Mouse (Mus musculus): Measurements from ENCODE around the gene Lrba.

The Lrba gene

GRCm38 (mm10) chr3:86754595-86755557 is 530.4 kb downstream of the Lrba start:
- no peak for DNase-seq (ENCODE audit: low read depth, low spot score)

- no peak for DNase-seq (ENCODE audit: low read depth, low spot score)
Measured at GRCm38 (mm10) chr3:86756548-86756947, 532.1 kb downstream of the Lrba start.

DNA sequence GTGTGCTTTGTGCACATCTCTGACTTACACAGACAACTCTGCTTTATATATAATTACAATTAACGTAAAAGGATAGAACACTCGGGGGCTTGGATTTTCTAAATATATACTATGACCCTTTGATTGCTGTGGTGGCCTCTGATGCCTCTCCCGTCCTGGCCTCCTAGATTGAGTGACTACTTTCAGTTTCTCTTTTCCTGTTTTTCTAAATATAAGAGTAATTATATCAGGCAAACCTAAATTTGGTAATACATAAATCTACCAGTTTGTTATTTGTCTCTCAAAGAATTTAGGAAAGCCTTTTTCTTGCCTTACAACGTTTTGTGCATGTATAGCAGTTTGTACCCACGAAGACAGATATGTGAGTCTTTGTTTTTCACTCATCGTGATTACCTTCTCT is 534.2 kb downstream of the Lrba start:
- no peak for DNase-seq (ENCODE audit: low read depth, low spot score)

- no peak for DNase-seq (ENCODE audit: low read depth, low spot score)
Measured at GRCm38 (mm10) chr3:86759383-86759782, 534.9 kb downstream of the Lrba start.

DNA sequence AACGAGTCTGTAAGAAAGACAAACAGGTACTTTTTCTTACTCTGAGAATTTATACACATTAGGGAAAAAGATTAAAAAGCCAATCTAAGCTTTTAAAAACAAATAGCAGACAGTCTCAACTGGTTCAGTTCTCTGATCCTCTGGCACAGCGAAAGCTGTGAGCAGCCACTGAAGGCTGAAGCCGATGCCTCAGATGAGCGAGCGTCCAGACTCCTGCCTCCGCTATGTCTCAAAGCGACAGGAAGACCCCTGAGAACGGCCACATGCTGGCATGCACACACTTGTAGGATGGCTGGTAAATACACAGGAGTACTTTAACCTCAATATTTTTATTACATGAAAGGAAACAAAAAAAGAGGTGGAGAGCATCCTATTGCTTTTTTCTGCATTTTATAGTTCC is 535.4 kb downstream of the Lrba start:
- DNase-seq (ENCODE audit: low read depth, low spot score): no peak

DNA sequence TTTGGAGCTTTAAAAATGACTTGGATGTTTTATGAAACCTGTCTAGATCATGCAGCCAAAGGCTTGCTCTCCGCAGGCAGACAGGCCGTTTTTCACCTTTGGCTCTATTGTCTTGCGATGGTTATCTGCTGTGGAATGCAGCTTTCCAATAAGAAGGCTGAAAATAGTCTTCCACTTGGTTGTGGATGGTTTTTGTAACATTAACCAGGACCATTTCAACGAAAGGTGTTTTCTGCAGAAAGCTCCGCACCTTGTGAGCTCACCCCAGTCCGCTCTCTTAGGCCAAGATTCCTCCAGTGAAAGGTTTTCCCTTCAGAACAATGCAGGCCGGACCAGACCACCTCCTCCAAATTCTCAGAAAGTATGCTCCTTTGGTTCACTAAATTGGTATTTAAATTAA is 536.0 kb downstream of the Lrba start:
- DNase-seq (ENCODE audit: low read depth, low spot score): no peak

- peak; percentile 64 for DNase-seq (ENCODE audit: low read depth, low spot score)
Measured at GRCm38 (mm10) chr3:86761095-86762035, 536.9 kb downstream of the Lrba start.

DNA sequence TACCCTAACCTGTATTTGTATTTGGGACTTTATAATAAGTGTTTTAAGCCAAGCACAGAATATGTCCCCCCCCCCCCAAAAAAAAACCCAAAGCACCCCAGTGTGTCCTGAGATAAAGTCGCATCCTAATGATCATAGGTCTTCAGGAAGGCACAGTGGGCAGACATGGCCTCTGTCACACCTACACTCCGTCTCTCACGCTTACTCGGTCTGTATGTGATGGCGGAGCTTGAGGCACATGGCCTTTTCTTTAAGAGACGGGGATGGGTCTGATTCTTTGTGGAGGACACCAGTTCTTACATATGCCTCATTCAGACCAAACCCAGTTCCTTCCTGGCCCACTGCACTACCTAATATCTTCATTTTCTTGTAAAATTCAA is 537.5 kb downstream of the Lrba start:
- DNase-seq (ENCODE audit: low read depth, low spot score): no peak

GRCm38 (mm10) chr3:86762456-86762855 is 538.0 kb downstream of the Lrba start:
- DNase-seq (ENCODE audit: low read depth, low spot score): no peak

GRCm38 (mm10) chr3:86768553-86768952 is 544.1 kb downstream of the Lrba start:
- DNase-seq (ENCODE audit: low read depth, low spot score): no peak

DNA sequence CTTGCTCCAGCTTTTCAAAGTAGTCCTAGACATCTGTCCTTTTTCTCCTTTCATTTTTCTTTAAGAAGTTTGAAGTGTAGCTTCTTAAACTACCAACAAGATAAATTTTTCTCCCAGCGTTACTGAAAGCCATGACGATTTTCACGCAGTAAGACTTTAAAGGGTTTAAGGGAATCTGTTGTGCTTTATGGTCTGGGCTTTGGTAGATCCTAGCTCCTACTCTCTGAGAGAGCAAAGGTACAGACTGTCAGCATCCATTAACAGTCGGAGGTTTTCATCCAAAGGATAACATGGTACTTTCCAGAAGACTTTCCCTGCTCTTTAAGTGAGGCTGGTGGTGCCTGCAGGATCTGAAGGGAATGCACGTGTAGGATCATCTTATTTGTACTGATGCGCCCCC is 544.5 kb downstream of the Lrba start:
- no peak for DNase-seq (ENCODE audit: low read depth, low spot score)

DNA sequence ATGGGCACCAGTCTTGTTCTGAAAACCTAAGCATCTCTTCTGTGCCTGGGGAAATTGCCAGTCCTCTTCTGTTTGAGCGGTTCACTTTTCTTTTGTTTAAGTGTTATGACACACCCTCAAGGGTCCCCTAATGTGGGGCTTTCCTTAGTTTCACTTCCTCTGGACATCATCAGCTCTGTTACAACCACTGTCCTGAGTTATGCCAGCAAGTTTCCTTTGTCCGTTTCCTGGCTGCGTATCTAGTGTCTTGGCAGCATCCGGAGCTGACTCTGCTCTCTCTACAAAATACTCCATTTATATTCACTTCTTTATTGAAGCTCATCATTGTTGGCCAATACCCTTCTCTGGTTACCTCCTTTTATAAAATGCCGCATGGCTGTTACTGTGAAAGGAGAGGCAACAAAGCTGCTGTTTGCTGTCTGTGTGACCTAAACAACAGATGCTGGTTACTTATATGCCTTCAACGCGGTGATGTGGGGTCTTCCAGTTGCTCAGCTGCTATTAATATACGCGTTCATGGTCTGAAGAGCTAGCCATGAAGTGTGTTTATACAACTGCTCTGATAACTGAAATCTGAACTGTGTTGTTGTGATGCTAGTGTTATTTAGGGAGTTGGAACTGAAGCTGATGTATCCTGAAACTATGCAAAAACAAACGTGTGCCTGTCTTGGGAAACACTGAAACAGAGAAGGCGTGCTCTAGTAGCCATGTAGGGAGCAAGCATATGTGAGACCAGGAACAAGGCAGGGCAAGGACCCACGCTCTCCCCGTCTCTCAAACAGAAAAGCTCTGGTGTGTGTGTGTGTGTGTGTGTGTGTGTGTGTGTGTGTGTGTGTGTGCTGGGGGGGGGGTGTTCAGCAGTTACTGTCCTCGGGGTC is 550.3 kb downstream of the Lrba start:
- DNase-seq (ENCODE audit: low read depth, low spot score): no peak

GRCm38 (mm10) chr3:86775444-86775828 is 551.0 kb downstream of the Lrba start:
- no peak for DNase-seq (ENCODE audit: low read depth, low spot score)

- no peak for DNase-seq (ENCODE audit: low read depth, low spot score)
Measured at GRCm38 (mm10) chr3:86779704-86780103, 555.2 kb downstream of the Lrba start.

GRCm38 (mm10) chr3:86784051-86784450 is 559.6 kb downstream of the Lrba start:
- no peak for DNase-seq (ENCODE audit: low read depth, low spot score)

DNA sequence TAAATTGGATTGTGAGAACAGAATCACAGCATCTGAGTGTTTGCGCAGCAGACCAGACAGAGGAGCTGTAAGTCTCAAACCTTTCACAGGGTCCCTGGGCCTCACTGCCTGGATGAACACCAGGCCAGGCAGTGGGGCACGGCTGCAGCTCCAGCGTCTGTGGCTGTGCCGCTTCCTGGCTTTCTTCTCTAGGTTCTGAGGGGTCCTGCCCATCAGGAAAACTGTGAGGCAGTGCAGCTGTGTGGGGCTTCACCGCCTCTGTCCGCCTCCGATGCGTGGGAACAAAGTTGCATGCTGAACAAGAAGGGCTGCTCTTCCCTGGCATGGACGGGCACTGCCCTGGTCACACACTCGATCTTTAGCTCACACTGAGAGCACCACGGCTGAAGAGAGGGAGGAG is 560.5 kb downstream of the Lrba start:
- no peak for DNase-seq (ENCODE audit: low read depth, low spot score)

DNA sequence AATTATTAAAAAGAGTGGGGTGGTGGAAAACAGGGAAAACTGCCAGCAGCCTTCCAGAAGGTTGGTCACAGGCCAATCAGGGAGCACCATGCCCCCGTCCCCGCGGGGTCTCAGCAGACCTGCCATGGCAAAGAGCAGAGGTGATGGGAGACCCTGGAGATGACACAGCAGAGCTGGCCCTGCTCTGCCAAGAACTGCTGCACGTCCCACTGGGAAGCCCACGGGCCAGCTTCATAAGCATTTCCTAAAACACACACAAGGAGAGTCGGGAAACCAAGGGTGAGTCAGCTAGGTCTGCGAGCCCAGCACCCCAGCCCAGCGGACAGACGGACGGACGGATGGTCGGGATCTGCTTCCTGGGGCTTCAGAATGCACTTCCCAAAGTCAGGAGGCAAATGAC is 561.8 kb downstream of the Lrba start:
- DNase-seq (ENCODE audit: low read depth, low spot score): no peak

GRCm38 (mm10) chr3:86786845-86787351 is 562.4 kb downstream of the Lrba start:
- no peak for DNase-seq (ENCODE audit: low read depth, low spot score)

DNA sequence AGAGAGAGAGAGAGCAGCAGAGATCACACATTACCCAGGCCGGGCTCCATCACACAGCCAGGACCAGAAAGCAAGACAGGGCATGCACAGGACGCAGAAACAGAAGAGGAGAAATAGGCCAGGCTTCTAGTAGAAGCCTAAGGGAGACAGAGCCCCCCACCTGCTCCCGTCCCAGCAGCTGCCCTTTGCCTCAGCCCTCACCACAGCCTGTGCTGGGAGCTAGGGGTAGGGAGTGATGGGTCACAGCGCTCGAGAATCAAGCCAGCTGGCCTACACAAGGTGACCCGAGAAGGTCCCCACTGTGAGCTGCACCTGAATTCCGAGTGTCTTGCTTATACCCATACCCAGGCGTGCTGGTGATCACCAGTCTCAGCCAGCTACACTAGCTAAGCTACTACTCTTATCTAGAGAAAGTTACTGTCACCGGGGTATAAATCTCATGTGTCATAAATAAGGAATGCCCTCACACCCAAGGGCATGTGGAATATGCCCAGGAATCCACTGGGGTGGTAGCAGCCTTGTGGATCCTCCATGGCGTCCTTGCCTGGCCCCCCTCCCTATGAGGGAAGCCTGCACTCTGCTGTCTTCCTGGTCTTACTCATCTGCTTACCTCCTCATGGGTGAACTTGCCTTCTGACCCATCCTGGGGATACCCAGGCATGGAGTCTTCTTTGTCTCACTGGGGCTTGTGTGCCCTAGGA is 563.1 kb downstream of the Lrba start:
- no peak for DNase-seq (ENCODE audit: low read depth, low spot score)

GRCm38 (mm10) chr3:86788711-86789110 is 564.2 kb downstream of the Lrba start:
- DNase-seq (ENCODE audit: low read depth, low spot score): peak; percentile 88

- DNase-seq (ENCODE audit: low read depth, low spot score): no peak
Measured at GRCm38 (mm10) chr3:86789752-86790151, 565.3 kb downstream of the Lrba start.

Data from R1 (cell line).